Mouse (Mus musculus): Measurements from ENCODE around the gene Nxnl2. TPM values are rescaled to one million over a fixed set of nuclear protein-coding genes. Genes with fewer than 3 reads are reported as not detected.

Gene Nxnl2
- polyA plus RNA-seq, 1 experiment from 2014 or later: 1.1 TPM

- no peak overlapping the region for H3K4me3 ChIP-seq (ENCODE audit: low read depth, low read length)
- H3K4me1 ChIP-seq (ENCODE audit: control insufficient read depth, insufficient read depth, low read length): no peaks in the 10 kb centered on the region
- H3K36me3 ChIP-seq (ENCODE audit: control insufficient read depth, insufficient read depth, low read length): no peaks in the 10 kb centered on the region
- H3K27ac ChIP-seq (ENCODE audit: low read depth, low read length): no peak overlapping the region
- H3K9ac ChIP-seq (ENCODE audit: low read length): no peak overlapping the region
- 59% methylated on average over 18 of the region's 18 CpGs for WGBS
- DNase-seq (ENCODE audit: low spot score) (peak; percentile 57), ATAC-seq (peak; percentile 85)
- H3K9me3 ChIP-seq (replicated peaks; ENCODE audit: control insufficient read depth, low read length): no peaks in the 10 kb centered on the region
- no peak overlapping the region for H3K4me2 ChIP-seq (ENCODE audit: low read length)
- H3K27me3 ChIP-seq (replicated peaks; ENCODE audit: control insufficient read depth, insufficient read depth, low read length): no peaks in the 10 kb centered on the region
These were observed 37.7 kb downstream of the Nxnl2 start for GRCm38 (mm10) chr13:51208378-51209100.

DNA sequence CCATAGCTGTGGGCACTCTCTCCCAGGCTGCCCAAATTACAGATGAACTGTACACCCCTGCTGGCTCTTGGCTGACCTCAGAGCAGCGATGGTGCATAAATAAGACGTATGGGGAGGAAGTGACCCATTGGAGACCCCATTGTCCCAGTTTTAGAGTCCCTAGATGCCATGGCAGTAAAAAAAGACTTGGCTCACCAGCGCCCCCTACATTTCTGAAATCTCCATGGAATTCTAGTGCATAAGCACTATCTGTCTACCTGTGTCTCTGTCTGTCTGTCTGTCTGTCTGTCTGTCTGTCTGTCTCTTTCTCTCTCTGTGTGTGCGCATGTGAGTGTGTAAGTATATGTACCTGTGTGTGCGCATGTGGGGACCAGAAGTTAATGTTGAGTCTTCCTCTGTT is 39.8 kb downstream of the Nxnl2 start:
- H3K27ac ChIP-seq (ENCODE audit: low read depth, low read length): no peak overlapping the region
- no peak overlapping the region for H3K4me3 ChIP-seq (ENCODE audit: low read depth, low read length)
- no peaks in the 10 kb centered on the region for H3K27me3 ChIP-seq (replicated peaks; ENCODE audit: control insufficient read depth, insufficient read depth, low read length)
- H3K36me3 ChIP-seq (ENCODE audit: control insufficient read depth, insufficient read depth, low read length): no peaks in the 10 kb centered on the region
- no peaks in the 10 kb centered on the region for H3K9me3 ChIP-seq (replicated peaks; ENCODE audit: control insufficient read depth, low read length)
- no peak overlapping the region for H3K9ac ChIP-seq (ENCODE audit: low read length)
- 79% methylated on average over 5 of the region's 5 CpGs for WGBS
- H3K4me2 ChIP-seq (ENCODE audit: low read length): no peak overlapping the region
- ATAC-seq (no peak), DNase-seq (ENCODE audit: low spot score) (no peak)
- H3K4me1 ChIP-seq (ENCODE audit: control insufficient read depth, insufficient read depth, low read length): no peaks in the 10 kb centered on the region

- no peaks in the 10 kb centered on the region for H3K9me3 ChIP-seq (replicated peaks; ENCODE audit: control insufficient read depth, low read length)
- H3K36me3 ChIP-seq (ENCODE audit: control insufficient read depth, insufficient read depth, low read length): no peaks in the 10 kb centered on the region
- H3K9ac ChIP-seq (ENCODE audit: low read length): no peak overlapping the region
- H3K27ac ChIP-seq (ENCODE audit: low read depth, low read length): no peak overlapping the region
- no peak for ATAC-seq
- no peak overlapping the region for H3K4me2 ChIP-seq (ENCODE audit: low read length)
- H3K27me3 ChIP-seq (replicated peaks; ENCODE audit: control insufficient read depth, insufficient read depth, low read length): no peaks in the 10 kb centered on the region
- H3K4me3 ChIP-seq (ENCODE audit: low read depth, low read length): no peak overlapping the region
- WGBS: 81% methylated on average over 2 of the region's 2 CpGs
- H3K4me1 ChIP-seq (ENCODE audit: control insufficient read depth, insufficient read depth, low read length): no peaks in the 10 kb centered on the region
- DNase-seq (ENCODE audit: low spot score): no peak
These were observed 43.9 kb downstream of the Nxnl2 start for GRCm38 (mm10) chr13:51214746-51215145.

- 96% methylated on average over 4 of the region's 4 CpGs for WGBS
- DNase-seq (ENCODE audit: low spot score) (no peak), ATAC-seq (no peak)
- no peak overlapping the region for H3K4me2 ChIP-seq (ENCODE audit: low read length)
- 0 out of 2 replicates have a peak, but pooled peaks cover 3% of the 10 kb centered on the region for H3K4me1 ChIP-seq (ENCODE audit: control insufficient read depth, insufficient read depth, low read length)
- H3K4me3 ChIP-seq (ENCODE audit: low read depth, low read length): no peak overlapping the region
- no peak overlapping the region; the same call in 1 of the 2 replicates for H3K27ac ChIP-seq (ENCODE audit: low read depth, low read length)
- no peaks in the 10 kb centered on the region for H3K27me3 ChIP-seq (replicated peaks; ENCODE audit: control insufficient read depth, insufficient read depth, low read length)
- no peaks in the 10 kb centered on the region for H3K36me3 ChIP-seq (ENCODE audit: control insufficient read depth, insufficient read depth, low read length)
- peaks cover 4% of the 10 kb centered on the region; the same call in 1 of the 2 replicates for H3K9me3 ChIP-seq (replicated peaks; ENCODE audit: control insufficient read depth, low read length)
- H3K9ac ChIP-seq (ENCODE audit: low read length): no peak overlapping the region
These were observed 50.1 kb downstream of the Nxnl2 start for GRCm38 (mm10) chr13:51220897-51221296.

GRCm38 (mm10) chr13:51221425-51222160 is 50.8 kb downstream of the Nxnl2 start:
- DNase-seq (ENCODE audit: low spot score): peak; percentile 14
- H3K4me1 ChIP-seq (ENCODE audit: control insufficient read depth, insufficient read depth, low read length): 0 out of 2 replicates have a peak, but pooled peaks cover 3% of the 10 kb centered on the region
- no peaks in the 10 kb centered on the region for H3K27me3 ChIP-seq (replicated peaks; ENCODE audit: control insufficient read depth, insufficient read depth, low read length)
- H3K36me3 ChIP-seq (ENCODE audit: control insufficient read depth, insufficient read depth, low read length): no peaks in the 10 kb centered on the region
- H3K27ac ChIP-seq (ENCODE audit: low read depth, low read length): no peak overlapping the region
- H3K9ac ChIP-seq (ENCODE audit: low read length): no peak overlapping the region
- ATAC-seq: no peak
- H3K9me3 ChIP-seq (replicated peaks; ENCODE audit: control insufficient read depth, low read length): peaks cover 4% of the 10 kb centered on the region; the same call in 1 of the 2 replicates
- no peak overlapping the region for H3K4me3 ChIP-seq (ENCODE audit: low read depth, low read length)
- 59% methylated on average over 12 of the region's 12 CpGs for WGBS
- H3K4me2 ChIP-seq (ENCODE audit: low read length): no peak overlapping the region

Small RNA genes lying within 50 kb of the gene (microRNA-seq; reads per million reads assigned to microRNA genes)
- gene Gm44341: not detected

Other genes starting within 250 kb of the Nxnl2 start
- gene Spin1, start 70.1 kb upstream of the Nxnl2 start, polyA plus RNA-seq (2014; fragmentation: Nextera tagmentation; extraction: Ambion mirVana): 161 and 175 TPM in 2 replicates
- 10.3 and 12.3 TPM in 2 replicates for gene S1pr3, start 237.6 kb downstream of the Nxnl2 start, polyA plus RNA-seq (2014; fragmentation: Nextera tagmentation; extraction: Ambion mirVana)

All from forebrain, embryonic 14.5 days (tissue).